Mouse (Mus musculus): ENCODE data around the gene Teddm1b. TPM values are rescaled to one million over a fixed set of nuclear protein-coding genes. Genes with fewer than 3 reads are reported as not detected.

The Teddm1b gene
- polyA plus RNA-seq, 1 experiment from 2014 or later: 0.87 TPM

DNA sequence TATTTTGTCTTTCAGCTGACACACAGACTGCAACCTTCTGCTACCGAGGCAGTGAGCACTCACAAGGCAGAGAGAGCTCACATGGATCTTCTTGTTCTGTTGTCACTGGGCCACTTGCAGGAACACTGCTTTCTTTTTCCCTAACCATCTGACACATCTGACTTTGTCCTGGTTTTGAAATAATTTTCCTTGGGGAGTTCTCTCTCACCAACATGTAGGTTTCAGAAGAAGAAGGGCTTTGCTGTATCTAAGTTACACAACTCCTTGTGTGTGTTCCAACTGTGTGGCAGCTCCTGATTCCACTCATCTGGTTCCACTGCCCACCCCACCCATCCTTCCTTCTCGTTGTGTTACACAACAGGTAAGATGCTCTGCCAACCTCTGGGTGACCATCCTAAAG, 19.6 kb downstream of the Teddm1b start:
- H3K27me3 ChIP-seq: peaks cover 12% of the 10 kb centered on the region; the same call in 1 of the 2 replicates
- ATAC-seq (ENCODE audit: low FRiP score): no peak
- no peak overlapping the region for H3K4me2 ChIP-seq
- no peak overlapping the region for H3K4me3 ChIP-seq
- peaks cover 7% of the 10 kb centered on the region for H3K4me1 ChIP-seq (replicated peaks)
- no peak overlapping the region for H3K27ac ChIP-seq
- H3K36me3 ChIP-seq: no peaks in the 10 kb centered on the region
- H3K9ac ChIP-seq: no peak overlapping the region
- WGBS: 67% methylated on average over 2 of the region's 2 CpGs
- no peaks in the 10 kb centered on the region for H3K9me3 ChIP-seq

DNA sequence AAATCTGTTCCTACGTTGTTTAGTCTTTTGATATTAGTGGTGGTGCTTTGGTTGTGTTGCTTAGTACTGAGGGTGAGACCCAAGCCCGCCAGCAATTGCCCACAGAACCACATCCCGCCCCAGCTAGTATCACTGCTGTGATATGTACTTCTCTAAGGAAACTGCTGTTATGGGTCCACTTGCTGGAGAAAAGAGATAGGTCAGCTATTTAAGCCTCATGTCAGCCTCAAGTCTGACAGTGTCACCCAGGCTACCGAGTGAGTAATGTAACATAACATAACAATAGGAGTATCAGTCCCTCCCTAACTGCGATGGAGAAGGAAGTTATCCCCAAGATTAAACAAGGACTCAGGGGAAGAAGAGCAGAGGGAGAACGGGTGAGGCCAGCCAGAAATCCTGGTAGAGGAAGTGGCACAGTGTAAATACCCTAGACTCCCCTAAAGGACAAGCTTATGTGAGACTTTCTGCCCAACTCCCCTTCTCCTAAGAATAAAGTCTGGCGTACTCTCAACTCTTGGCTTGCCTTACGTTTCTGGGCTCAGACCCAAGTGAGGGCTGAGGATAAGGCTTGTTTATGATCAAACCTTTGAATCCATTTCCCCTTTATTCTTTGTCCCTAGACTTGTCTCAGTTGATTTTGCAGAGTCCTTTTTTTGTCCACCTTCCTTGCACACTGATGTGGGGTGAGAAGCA, 20.2 kb downstream of the Teddm1b start:
- Histone ChIP-seq H3K36me3 (no peaks in the 10 kb centered on the region), H3K27ac (no peak overlapping the region), H3K9ac (no peak overlapping the region), H3K4me2 (no peak overlapping the region), H3K4me1 (replicated peaks) (peaks cover 10% of the 10 kb centered on the region), H3K4me3 (no peak overlapping the region), H3K9me3 (no peaks in the 10 kb centered on the region), H3K27me3 (peaks cover 12% of the 10 kb centered on the region; the same call in 1 of the 2 replicates)
- WGBS: 68% methylated on average over 8 of the region's 8 CpGs
- no peak for ATAC-seq (ENCODE audit: low FRiP score)

GRCm38 (mm10) chr1:153894979-153895378, 20.8 kb downstream of the Teddm1b start:
- Histone ChIP-seq H3K36me3 (no peaks in the 10 kb centered on the region), H3K9ac (no peak overlapping the region), H3K27ac (no peak overlapping the region), H3K4me2 (no peak overlapping the region), H3K4me3 (no peak overlapping the region), H3K27me3 (peaks cover 12% of the 10 kb centered on the region; the same call in 1 of the 2 replicates), H3K4me1 (replicated peaks) (peaks cover 10% of the 10 kb centered on the region), H3K9me3 (no peaks in the 10 kb centered on the region)
- ATAC-seq (ENCODE audit: low FRiP score): no peak
- 36% methylated on average over 5 of the region's 5 CpGs for WGBS

DNA sequence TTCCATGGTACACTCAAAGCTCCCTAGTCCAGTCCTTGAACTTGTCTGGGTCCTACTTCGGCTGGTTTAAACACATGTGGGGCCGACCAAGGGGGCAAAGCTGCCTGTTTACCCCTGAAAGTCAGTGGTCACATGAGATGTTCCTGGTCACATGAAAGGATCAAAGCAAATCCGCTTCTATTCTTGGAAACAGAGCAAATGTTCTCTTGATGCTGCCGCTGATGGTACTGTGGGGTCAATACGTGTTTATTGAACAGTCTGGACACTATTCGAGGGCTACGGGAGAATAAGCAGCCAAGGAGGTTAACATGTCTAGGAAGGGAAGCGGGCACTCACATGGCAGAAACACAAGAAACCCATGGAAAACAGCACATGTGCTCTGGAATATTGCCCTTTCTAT, 23.1 kb downstream of the Teddm1b start:
- no peak for ATAC-seq (ENCODE audit: low FRiP score)
- WGBS: 84% methylated on average over 8 of the region's 8 CpGs

GRCm38 (mm10) chr1:153898989-153899730, 25.0 kb downstream of the Teddm1b start:
- H3K9ac ChIP-seq: peak overlapping the region; percentile 96
- peak overlapping the region; percentile 98 for H3K27ac ChIP-seq
- peaks cover 15% of the 10 kb centered on the region for H3K36me3 ChIP-seq
- WGBS: 17% methylated on average over 22 of the region's 22 CpGs
- peak; percentile 68 for ATAC-seq (ENCODE audit: low FRiP score)
- H3K4me1 ChIP-seq (replicated peaks): peaks cover 40% of the 10 kb centered on the region
- H3K4me2 ChIP-seq: peak overlapping the region; percentile 83
- no peaks in the 10 kb centered on the region for H3K9me3 ChIP-seq
- H3K27me3 ChIP-seq: 0 out of 2 replicates have a peak, but pooled peaks cover 6% of the 10 kb centered on the region
- peak overlapping the region; percentile 93 for H3K4me3 ChIP-seq

More for the DNA sequence above, 23.1 kb downstream of the Teddm1b start:
- Histone ChIP-seq H3K4me1 (replicated peaks) (peaks cover 24% of the 10 kb centered on the region), H3K9ac (no peak overlapping the region), H3K27me3 (peaks cover 10% of the 10 kb centered on the region; the same call in 1 of the 2 replicates), H3K4me3 (no peak overlapping the region), H3K27ac (no peak overlapping the region), H3K36me3 (no peaks in the 10 kb centered on the region), H3K9me3 (no peaks in the 10 kb centered on the region), H3K4me2 (no peak overlapping the region)

DNA sequence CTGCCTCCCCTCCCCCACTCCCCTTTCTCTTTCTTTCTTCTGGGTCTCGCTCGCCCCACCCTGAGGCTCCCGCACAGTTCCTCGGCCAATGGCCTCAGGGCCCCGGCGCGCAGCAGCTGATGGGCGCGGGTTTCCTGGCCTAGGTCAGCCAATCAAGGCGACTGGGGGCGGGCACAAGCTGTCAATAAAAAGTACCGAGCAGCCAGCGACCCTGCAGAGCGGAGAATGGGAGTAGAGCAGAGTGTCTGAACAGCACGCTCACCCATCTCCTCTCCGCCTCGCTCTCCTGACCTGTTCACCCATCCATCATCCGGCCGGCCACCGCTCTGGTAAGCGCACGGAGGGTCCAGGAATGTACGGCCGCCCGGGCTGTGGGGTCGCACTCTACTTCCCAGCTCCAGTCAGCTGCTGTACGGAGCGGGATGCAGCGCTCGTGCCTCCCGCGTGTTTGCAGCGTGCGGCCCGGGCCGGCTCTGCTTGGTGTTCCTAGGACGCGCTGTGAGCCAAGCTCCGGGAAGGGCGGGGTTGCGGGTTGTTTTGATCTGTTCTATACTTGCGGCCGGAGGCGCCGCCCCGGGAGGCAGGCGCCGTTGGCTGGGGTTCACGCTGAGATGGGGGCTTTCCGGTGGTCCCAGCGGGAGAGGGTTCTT, 25.7 kb downstream of the Teddm1b start, which contains the start of the genes Glul and Teddm2:
Glul (plus strand) TSS at position 214 of the 650 bp plus-strand sequence.
Teddm2 (minus strand) TSS at position 498 of the 650 bp plus-strand sequence.
- H3K4me1 ChIP-seq (replicated peaks): peaks cover 40% of the 10 kb centered on the region
- H3K27me3 ChIP-seq: 0 out of 2 replicates have a peak, but pooled peaks cover 4% of the 10 kb centered on the region
- H3K9ac ChIP-seq: peak within 1 kb of the TSS; percentile 96
- peak; percentile 96 for ATAC-seq (ENCODE audit: low FRiP score)
- H3K4me3 ChIP-seq: peak within 1 kb of the TSS; percentile 93
- under 1% methylated on average over 51 of the region's 51 CpGs for WGBS
- H3K36me3 ChIP-seq: peaks cover 22% of the 10 kb centered on the region
- no peaks in the 10 kb centered on the region for H3K9me3 ChIP-seq
- H3K4me2 ChIP-seq: peak within 1 kb of the TSS; percentile 83
- peak within 1 kb of the TSS; percentile 98 for H3K27ac ChIP-seq

- Histone ChIP-seq H3K27ac (peak overlapping the region; percentile 98), H3K27me3 (0 out of 2 replicates have a peak, but pooled peaks cover 4% of the 10 kb centered on the region), H3K9ac (peak overlapping the region; percentile 96), H3K4me3 (peak overlapping the region; percentile 93), H3K4me1 (replicated peaks) (peaks cover 40% of the 10 kb centered on the region), H3K36me3 (peaks cover 27% of the 10 kb centered on the region), H3K4me2 (peak overlapping the region; percentile 83), H3K9me3 (no peaks in the 10 kb centered on the region)
- ATAC-seq (ENCODE audit: low FRiP score): peak; percentile 51; the same call in 1 of the 2 replicates
- under 1% methylated on average over 36 of the region's 36 CpGs for WGBS
Observed at GRCm38 (mm10) chr1:153900381-153900780, 26.2 kb downstream of the Teddm1b start.

DNA sequence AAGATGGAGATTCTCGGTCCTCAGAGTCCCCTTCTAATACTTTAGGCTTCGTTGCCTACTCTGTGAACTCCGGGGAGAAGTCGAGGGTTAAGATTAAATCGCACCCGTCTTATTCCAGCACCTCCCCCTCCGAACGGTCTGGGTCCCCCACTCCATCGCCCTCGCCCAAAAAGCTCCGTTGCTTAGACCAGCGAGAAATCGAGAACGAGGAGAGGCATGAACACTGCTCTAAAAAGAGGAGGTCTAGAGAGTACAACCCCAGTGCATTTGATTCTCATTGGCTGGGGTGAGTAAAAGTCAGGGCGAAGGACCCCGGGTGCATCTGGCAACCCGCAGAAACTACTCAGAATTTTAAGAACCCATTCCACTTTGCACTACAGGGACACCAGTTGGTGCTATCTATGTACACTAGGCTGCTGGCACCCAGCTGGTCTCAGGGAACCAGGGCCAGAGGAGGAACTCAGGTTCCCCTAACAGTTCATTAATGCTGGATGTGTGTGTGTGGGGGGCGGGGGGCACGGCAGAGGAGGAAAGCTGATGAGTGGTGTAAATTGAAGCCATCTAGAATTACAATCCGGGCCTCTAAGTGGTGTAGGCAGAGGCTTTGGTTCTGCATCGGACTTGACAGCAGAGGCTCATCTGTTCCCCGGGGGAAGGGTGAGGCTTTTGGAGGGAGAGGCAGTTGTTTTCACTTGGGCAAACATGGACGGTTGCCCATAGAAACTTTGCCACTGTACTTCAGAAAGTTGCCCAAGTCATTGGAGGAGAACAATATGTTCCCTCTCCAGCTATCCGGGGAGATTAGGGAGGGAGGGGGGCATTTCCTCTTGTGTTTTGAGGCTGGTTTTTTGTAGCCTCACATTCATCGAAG, 26.9 kb downstream of the Teddm1b start:
- no peak for ATAC-seq (ENCODE audit: low FRiP score)
- peak overlapping the region; percentile 96 for H3K9ac ChIP-seq
- H3K27me3 ChIP-seq: 0 out of 2 replicates have a peak, but pooled peaks cover 2% of the 10 kb centered on the region
- H3K9me3 ChIP-seq: no peaks in the 10 kb centered on the region
- H3K4me1 ChIP-seq (replicated peaks): peaks cover 40% of the 10 kb centered on the region
- peak overlapping the region; percentile 93 for H3K4me3 ChIP-seq
- WGBS: 3% methylated on average over 25 of the region's 25 CpGs
- H3K36me3 ChIP-seq: peaks cover 34% of the 10 kb centered on the region
- H3K4me2 ChIP-seq: peak overlapping the region; percentile 83
- peak overlapping the region; percentile 98 for H3K27ac ChIP-seq

GRCm38 (mm10) chr1:153903006-153903405, 28.9 kb downstream of the Teddm1b start:
- Histone ChIP-seq H3K4me1 (replicated peaks) (peaks cover 40% of the 10 kb centered on the region), H3K27ac (0 out of 2 replicates have a peak overlapping the region, but pooled peaks have one; percentile 8), H3K9ac (peak overlapping the region; percentile 43), H3K27me3 (no peaks in the 10 kb centered on the region), H3K4me3 (peak overlapping the region; percentile 93), H3K36me3 (peaks cover 53% of the 10 kb centered on the region), H3K9me3 (no peaks in the 10 kb centered on the region), H3K4me2 (peak overlapping the region; percentile 83)
- 38% methylated on average over 13 of the region's 13 CpGs for WGBS
- no peak for ATAC-seq (ENCODE audit: low FRiP score)

DNA sequence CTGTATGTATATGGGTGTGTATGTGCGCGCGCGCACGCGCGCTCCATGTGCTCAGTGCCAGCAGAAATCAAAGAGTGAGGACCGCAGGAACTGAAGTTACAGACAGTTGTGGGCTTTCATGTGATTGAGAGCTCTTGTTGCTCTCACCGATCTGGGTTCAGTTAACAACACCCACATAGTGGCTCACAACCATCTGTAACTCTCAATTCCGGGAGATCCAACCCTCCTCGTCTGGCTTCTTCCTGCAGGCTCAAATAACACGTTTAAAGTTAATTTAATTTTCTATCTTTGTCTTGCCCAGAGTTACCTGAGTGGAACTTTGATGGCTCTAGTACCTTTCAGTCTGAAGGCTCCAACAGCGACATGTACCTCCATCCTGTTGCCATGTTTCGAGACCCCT, 30.1 kb downstream of the Teddm1b start:
- Histone ChIP-seq H3K4me2 (no peak overlapping the region), H3K9ac (no peak overlapping the region), H3K27me3 (no peaks in the 10 kb centered on the region), H3K27ac (no peak overlapping the region), H3K4me1 (replicated peaks) (peaks cover 30% of the 10 kb centered on the region), H3K9me3 (no peaks in the 10 kb centered on the region), H3K4me3 (no peak overlapping the region), H3K36me3 (peaks cover 65% of the 10 kb centered on the region)
- WGBS: 97% methylated on average over 14 of the region's 14 CpGs
- no peak for ATAC-seq (ENCODE audit: low FRiP score)

- Histone ChIP-seq H3K4me1 (replicated peaks) (peaks cover 29% of the 10 kb centered on the region), H3K36me3 (peaks cover 80% of the 10 kb centered on the region), H3K4me3 (no peak overlapping the region), H3K27me3 (no peaks in the 10 kb centered on the region), H3K9ac (no peak overlapping the region), H3K9me3 (no peaks in the 10 kb centered on the region), H3K27ac (no peak overlapping the region), H3K4me2 (no peak overlapping the region)
- WGBS: 94% methylated on average over 3 of the region's 3 CpGs
- ATAC-seq (ENCODE audit: low FRiP score): no peak
Observed at GRCm38 (mm10) chr1:153905884-153906283, 31.7 kb downstream of the Teddm1b start.
